Mouse (Mus musculus) liver, embryonic 14.5 days (tissue): Measurements from ENCODE around the gene 1700025C18Rik.

Source experiments
- CTCF ChIP-seq: IDR thresholded peaks from 2 replicates; pipeline ENCODE4 v1.5.1; 2016; ENCODE audit warnings: antibody characterized with exemption, low read depth, control low read depth
- EP300 ChIP-seq: IDR thresholded peaks from 2 replicates; pipeline ENCODE4 v1.6.1; 2016; ENCODE audit warnings: antibody characterized with exemption, low read depth

DNA sequence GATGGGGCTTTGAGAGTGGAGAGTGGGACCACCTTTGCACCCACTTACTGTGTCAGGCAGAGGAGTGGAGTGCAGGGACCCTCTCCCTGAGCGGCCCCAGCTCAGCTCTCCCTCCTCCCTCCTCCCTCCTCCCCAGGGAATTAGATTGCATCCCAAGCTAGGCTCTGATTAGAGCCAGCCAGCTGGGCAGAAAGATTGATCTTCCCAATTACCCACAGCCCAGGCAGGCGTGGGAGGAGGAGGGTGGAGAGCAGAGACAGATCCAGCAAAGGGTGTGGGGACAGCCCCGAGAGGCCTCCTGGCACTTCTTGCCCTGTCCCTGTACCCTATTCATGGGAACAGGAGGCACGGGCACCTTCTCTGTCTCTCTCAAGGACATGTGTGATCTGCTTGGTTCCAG lies 38.6 kb upstream of the 1700025C18Rik start:
- TF ChIP-seq CTCF = no peak
- TF ChIP-seq EP300 = no peak
